Mouse (Mus musculus) c-Kit-positive CD71-negative TER-119-negative erythroid progenitor cells, embryonic 14.5 days (primary cell): ENCODE measurements around the gene Pbx1.

ENCODE experiments used
- DNase-seq: peaks from one replicate; pipeline ENCODE4 v3.0.0-alpha.2; 2013; ENCODE audit warnings: low read depth

Pbx1 gene

GRCm38 (mm10) chr1:168268224-168268623 is 163.8 kb downstream of the Pbx1 start:
- no peak for DNase-seq

GRCm38 (mm10) chr1:168265594-168266390 is 166.3 kb downstream of the Pbx1 start:
- DNase-seq = no peak

- no peak for DNase-seq
Observed at GRCm38 (mm10) chr1:168265090-168265489, 167.0 kb downstream of the Pbx1 start.

GRCm38 (mm10) chr1:168260391-168260790 is 171.7 kb downstream of the Pbx1 start:
- DNase-seq = no peak

- DNase-seq = no peak
Observed at GRCm38 (mm10) chr1:168258856-168259255, 173.2 kb downstream of the Pbx1 start.

GRCm38 (mm10) chr1:168255347-168255908 is 176.6 kb downstream of the Pbx1 start:
- no peak for DNase-seq

GRCm38 (mm10) chr1:168246968-168247724 is 184.9 kb downstream of the Pbx1 start:
- no peak for DNase-seq

- no peak for DNase-seq
Observed at GRCm38 (mm10) chr1:168245539-168245938, 186.5 kb downstream of the Pbx1 start.

- no peak for DNase-seq
Observed at GRCm38 (mm10) chr1:168243759-168244158, 188.3 kb downstream of the Pbx1 start.

GRCm38 (mm10) chr1:168243068-168243467 is 189.0 kb downstream of the Pbx1 start:
- no peak for DNase-seq

- no peak for DNase-seq
Observed at GRCm38 (mm10) chr1:168241316-168241715, 190.8 kb downstream of the Pbx1 start.

GRCm38 (mm10) chr1:168240846-168241245 is 191.2 kb downstream of the Pbx1 start:
- DNase-seq = no peak

GRCm38 (mm10) chr1:168240386-168240785 is 191.7 kb downstream of the Pbx1 start:
- DNase-seq = no peak

GRCm38 (mm10) chr1:168236101-168236500 is 196.0 kb downstream of the Pbx1 start:
- DNase-seq = no peak

GRCm38 (mm10) chr1:168234355-168234754 is 197.7 kb downstream of the Pbx1 start:
- no peak for DNase-seq

- DNase-seq = no peak
Observed at GRCm38 (mm10) chr1:168233182-168233581, 198.9 kb downstream of the Pbx1 start.

- no peak for DNase-seq
Observed at GRCm38 (mm10) chr1:168231548-168232429, 200.3 kb downstream of the Pbx1 start.

- no peak for DNase-seq
Observed at GRCm38 (mm10) chr1:168230858-168231257, 201.2 kb downstream of the Pbx1 start.

GRCm38 (mm10) chr1:168230134-168230533 is 201.9 kb downstream of the Pbx1 start:
- DNase-seq = no peak

GRCm38 (mm10) chr1:168228756-168229526 is 203.1 kb downstream of the Pbx1 start:
- DNase-seq = no peak

GRCm38 (mm10) chr1:168226150-168226549 is 205.9 kb downstream of the Pbx1 start:
- no peak for DNase-seq
